Mouse (Mus musculus): Measurements from ENCODE around the gene Sec62.

The Sec62 gene

GRCm38 (mm10) chr3:30792737-30793402 is at the start of gene Sec62:
Sec62 (plus strand) TSS chr3:30792875.
- peak; percentile 78 for DNase-seq (ENCODE audit: low read depth)

- no peak for DNase-seq (ENCODE audit: low read depth)
These were observed 49.8 kb upstream of the Sec62 start for GRCm38 (mm10) chr3:30742891-30743290.

- no peak for DNase-seq (ENCODE audit: low read depth)
These were observed 46.7 kb upstream of the Sec62 start, which contains the start of gene Samd7 for GRCm38 (mm10) chr3:30746006-30746405. Samd7 (plus strand) TSS chr3:30746293.

GRCm38 (mm10) chr3:30748316-30748715 is 44.4 kb upstream of the Sec62 start:
- DNase-seq (ENCODE audit: low read depth), result no peak

- DNase-seq (ENCODE audit: low read depth), result no peak
These were observed 38.0 kb upstream of the Sec62 start for GRCm38 (mm10) chr3:30754696-30755095.

GRCm38 (mm10) chr3:30764877-30765276 is 27.8 kb upstream of the Sec62 start:
- DNase-seq (ENCODE audit: low read depth), result no peak

- DNase-seq (ENCODE audit: low read depth), result peak; percentile 89
These were observed 27.2 kb upstream of the Sec62 start for GRCm38 (mm10) chr3:30765311-30766027.

GRCm38 (mm10) chr3:30766177-30766576 is 26.5 kb upstream of the Sec62 start:
- no peak for DNase-seq (ENCODE audit: low read depth)

GRCm38 (mm10) chr3:30767271-30767670 is 25.4 kb upstream of the Sec62 start:
- DNase-seq (ENCODE audit: low read depth), result no peak

- DNase-seq (ENCODE audit: low read depth), result no peak
These were observed 22.7 kb upstream of the Sec62 start for GRCm38 (mm10) chr3:30769755-30770515.

GRCm38 (mm10) chr3:30771560-30771959 is 21.1 kb upstream of the Sec62 start:
- DNase-seq (ENCODE audit: low read depth), result no peak

- DNase-seq (ENCODE audit: low read depth), result no peak
These were observed 20.0 kb upstream of the Sec62 start for GRCm38 (mm10) chr3:30772631-30773030.

GRCm38 (mm10) chr3:30774677-30775076 is 18.0 kb upstream of the Sec62 start:
- DNase-seq (ENCODE audit: low read depth), result no peak

GRCm38 (mm10) chr3:30777984-30778383 is 14.7 kb upstream of the Sec62 start:
- no peak for DNase-seq (ENCODE audit: low read depth)

GRCm38 (mm10) chr3:30788531-30788930 is 4.1 kb upstream of the Sec62 start:
- DNase-seq (ENCODE audit: low read depth), result no peak

- peak; percentile 24 for DNase-seq (ENCODE audit: low read depth)
These were observed 937 bp downstream of the Sec62 start for GRCm38 (mm10) chr3:30793403-30794221.

GRCm38 (mm10) chr3:30802171-30802570 is 9.5 kb downstream of the Sec62 start:
- no peak for DNase-seq (ENCODE audit: low read depth)

GRCm38 (mm10) chr3:30812881-30813280 is 20.2 kb downstream of the Sec62 start:
- no peak for DNase-seq (ENCODE audit: low read depth)

- DNase-seq (ENCODE audit: low read depth), result no peak
These were observed 26.0 kb downstream of the Sec62 start for GRCm38 (mm10) chr3:30818630-30819125.

- DNase-seq (ENCODE audit: low read depth), result no peak
These were observed 29.5 kb downstream of the Sec62 start for GRCm38 (mm10) chr3:30822163-30822562.

GRCm38 (mm10) chr3:30826069-30826468 is 33.4 kb downstream of the Sec62 start:
- no peak for DNase-seq (ENCODE audit: low read depth)
